24 mouse cellular contexts compared by ENCODE assay signal in genomic region chr9:67818668-67818950, GRCm38 (mm10). TPM values are rescaled to one million over a fixed set of nuclear protein-coding genes. Genes with fewer than 3 reads are reported as not detected.
DNase-seq lines count a peak whose midpoint lies in the region; ATAC-seq and TF ChIP-seq lines count a peak whose summit lies in the region.
"Had no signal": no experiment of that assay in that cellular context is flagged by ENCODE, and none has a peak within 500 bp of the region (broad histone marks: within the 10 kb centered on the region; RNA-seq: fewer than 3 reads in every experiment).

No protein-coding gene starts in this region.

- H3K4me3 ChIP-seq in heart, adult 2 months: no peak overlapping the region
- no peak overlapping the region for H3K4me3 ChIP-seq in heart, embryonic 13.5 days
- no peak overlapping the region for H3K4me3 ChIP-seq in heart, postnatal 0 days (ENCODE audit: low read depth, low read length)
- H3K4me3 ChIP-seq: embryonic facial prominence, embryonic 10.5 days; forebrain, embryonic 13.5 days; hindbrain, embryonic 13.5 days had no signal

- no peaks in the 10 kb centered on the region for H3K27me3 ChIP-seq in heart, adult 2 months (ENCODE audit: control insufficient read depth, insufficient read depth, low read length)
- H3K27me3 ChIP-seq in heart, embryonic 13.5 days (replicated peaks): no peaks in the 10 kb centered on the region
- no peaks in the 10 kb centered on the region for H3K27me3 ChIP-seq in heart, postnatal 0 days (ENCODE audit: control insufficient read depth, insufficient read depth, low read length)
- H3K27me3 ChIP-seq: forebrain, embryonic 13.5 days; hindbrain, embryonic 13.5 days had no signal

- H3K79me2 ChIP-seq in heart, adult 2 months (replicated peaks; ENCODE audit: control insufficient read depth, insufficient read depth, low read length): no peaks in the 10 kb centered on the region

- peak overlapping the region; percentile 60; the same call in 1 of the 2 replicates for H3K27ac ChIP-seq in heart, adult 2 months
- peak overlapping the region; percentile 93 for H3K27ac ChIP-seq in heart, embryonic 13.5 days (replicated peaks)
- H3K27ac ChIP-seq in heart, postnatal 0 days (ENCODE audit: low read depth): peak overlapping the region; percentile 81
- H3K27ac ChIP-seq: embryonic facial prominence, embryonic 10.5 days; forebrain, embryonic 13.5 days; hindbrain, embryonic 13.5 days; hindbrain, postnatal 0 days had no signal

- peaks cover 4% of the 10 kb centered on the region for H3K4me1 ChIP-seq in heart, adult 2 months (ENCODE audit: control insufficient read depth, insufficient read depth, low read length)
- peaks cover 46% of the 10 kb centered on the region for H3K4me1 ChIP-seq in heart, embryonic 13.5 days
- H3K4me1 ChIP-seq in heart, postnatal 0 days (ENCODE audit: control insufficient read depth, insufficient read depth): peaks cover 32% of the 10 kb centered on the region

- no peak for TF ChIP-seq POLR2A in heart, adult 2 months (IDR thresholded peaks at IDR 0.05; ENCODE audit: insufficient read depth, low read depth, low read length)

- H3K9me3 ChIP-seq in heart, embryonic 13.5 days: no peaks in the 10 kb centered on the region
- H3K9me3 ChIP-seq in heart, postnatal 0 days (replicated peaks; ENCODE audit: control insufficient read depth, low read length): 0 out of 2 replicates have a peak, but pooled peaks cover 4% of the 10 kb centered on the region
- H3K9me3 ChIP-seq: embryonic facial prominence, embryonic 10.5 days; forebrain, embryonic 13.5 days; hindbrain, embryonic 13.5 days had no signal

- intact Hi-C loops in heart, adult 2 months (cut with DNase I): no loop called here
- intact Hi-C loops in heart, postnatal 14 days (cut with DNase I): no loop called here

- 65% methylated on average over 4 of the region's 4 CpGs for WGBS in heart, adult 2 months
- WGBS in heart, embryonic 13.5 days: 30% methylated on average over 4 of the region's 4 CpGs
- 42% methylated on average over 4 of the region's 4 CpGs for WGBS in heart, postnatal 0 days

- ATAC-seq in heart, embryonic 13.5 days (ENCODE audit: extremely low read depth, insufficient number of reproducible peaks, low FRiP score, low TSS enrichment): no peak
- no peak for ATAC-seq in heart, postnatal 0 days (ENCODE audit: insufficient read depth, low read depth)
- ATAC-seq: forebrain, embryonic 13.5 days; forebrain, postnatal 0 days; hindbrain, postnatal 0 days had no signal

- H3K36me3 ChIP-seq in heart, adult 2 months (ENCODE audit: control insufficient read depth, insufficient read depth, low read length): no peaks in the 10 kb centered on the region
- no peaks in the 10 kb centered on the region for H3K36me3 ChIP-seq in heart, embryonic 13.5 days
- H3K36me3 ChIP-seq in heart, postnatal 0 days (replicated peaks; ENCODE audit: control insufficient read depth, insufficient read depth, low read length): no peaks in the 10 kb centered on the region
- H3K36me3 ChIP-seq: embryonic facial prominence, embryonic 10.5 days; hindbrain, embryonic 13.5 days had no signal

- no peak for DNase-seq in heart, adult 2 months
- no peak for DNase-seq in heart, adult 11 months
- no peak for DNase-seq in heart, postnatal 14 days
- DNase-seq in heart, postnatal 0 days (ENCODE audit: low spot score): no peak
- no peak for DNase-seq in heart, adult 18-20 months
- peak; percentile 18 for DNase-seq in NIH3T3 (ENCODE audit: low read depth)
- DNase-seq in urinary bladder, postnatal 14 days (ENCODE audit: low spot score): no peak
- DNase-seq: adrenal gland, adult 8-10 months; adrenal gland, postnatal 36 days; cerebellum, adult 2 months; cerebellum, postnatal 10 days; forebrain, postnatal 0 days; gastrocnemius, postnatal 36 days; kidney, adult 11 months; kidney, adult 9 months had no signal

- H3K9ac ChIP-seq in heart, adult 2 months (ENCODE audit: low read depth, low read length): no peak overlapping the region
- H3K9ac ChIP-seq in heart, embryonic 13.5 days: no peak overlapping the region
- H3K9ac ChIP-seq in heart, postnatal 0 days (replicated peaks; ENCODE audit: low read depth, low read length): no peak overlapping the region
- H3K9ac ChIP-seq: forebrain, embryonic 13.5 days; forebrain, postnatal 0 days; hindbrain, embryonic 13.5 days had no signal

- no peak for TF ChIP-seq EP300 in heart, adult 2 months (IDR thresholded peaks at IDR 0.05; ENCODE audit: insufficient read depth, low read depth, low read length)
- TF ChIP-seq EP300 in heart, postnatal 0 days (IDR thresholded peaks at IDR 0.05; ENCODE audit: low read depth): no peak

- H3K4me2 ChIP-seq in heart, embryonic 13.5 days: 0 out of 2 replicates have a peak overlapping the region, but pooled peaks have one; percentile 58
- peak overlapping the region; percentile 46; the same call in 1 of the 2 replicates for H3K4me2 ChIP-seq in heart, postnatal 0 days (ENCODE audit: low read depth, low read length)
- H3K4me2 ChIP-seq: forebrain, embryonic 13.5 days; hindbrain, embryonic 13.5 days had no signal

- no peak for TF ChIP-seq CTCF in heart, adult 2 months (IDR thresholded peaks at IDR 0.05)
- no peak for TF ChIP-seq CTCF in heart, postnatal 0 days (IDR thresholded peaks at IDR 0.05; ENCODE audit: low read depth)

RNA-seq across cellular contexts. Expression of gene C2cd4a, which starts 13.5 kb away (rescaled TPM):
- total RNA-seq in heart, adult 2 months (2021): not detected
- 0.08 TPM in 1 of 2 replicates, not detected in the other for polyA plus RNA-seq in heart, adult 2 months (2012; rRNA removed)
- 0.27 and 0.34 TPM in 2 replicates for polyA plus RNA-seq in heart, embryonic 13.5 days (2015; fragmentation: Nextera tagmentation; extraction: Ambion mirVana)
- not detected for total RNA-seq in heart, postnatal 14 days (2021)
- not detected in 2 replicates for total RNA-seq in heart, postnatal 0 days (2014; rRNA removed; ENCODE audit: low replicate concordance)
- not detected in 2 replicates for polyA plus RNA-seq in heart, postnatal 0 days (2015; fragmentation: Nextera tagmentation; extraction: Ambion mirVana)
- not detected for total RNA-seq in heart, adult 18-20 months (2021)
- total RNA-seq: adrenal gland, postnatal 36 days; gastrocnemius, adult 18-20 months; hematopoietic stem cell, adult 5-6 weeks; MEL had no signal
- polyA plus RNA-seq: embryonic facial prominence, embryonic 10.5 days; forebrain, embryonic 13.5 days had no signal

RNA-seq across cellular contexts. Expression of gene Vps13c, which starts 21.6 kb away (rescaled TPM):
- total RNA-seq in heart, adult 2 months (2021): 10 to 100 TPM; 41.1 to 51.1 TPM
- polyA plus RNA-seq in heart, adult 2 months (2012; rRNA removed): 6.5 and 13.2 TPM in 2 replicates
- polyA plus RNA-seq in heart, embryonic 13.5 days (2015; fragmentation: Nextera tagmentation; extraction: Ambion mirVana): 4.0 and 4.7 TPM in 2 replicates
- 10 to 100 TPM; 37.8 to 38.0 TPM for total RNA-seq in heart, postnatal 14 days (2021)
- total RNA-seq in heart, postnatal 0 days (2014; rRNA removed; ENCODE audit: low replicate concordance): 14.4 and 26.0 TPM in 2 replicates
- polyA plus RNA-seq in heart, postnatal 0 days (2015; fragmentation: Nextera tagmentation; extraction: Ambion mirVana): 3.9 and 4.5 TPM in 2 replicates
- total RNA-seq in heart, adult 18-20 months (2021): 10 to 100 TPM; 48.4 to 50.0 TPM

RNA-seq across cellular contexts. Expression of gene C2cd4b, which starts 59.4 kb away (rescaled TPM):
- 1 to 10 TPM in 1 of 2 experiments, under 1 TPM in 1; 0.73 to 1.5 TPM for total RNA-seq in heart, adult 2 months (2021)
- 0.53 and 1.0 TPM in 2 replicates for polyA plus RNA-seq in heart, adult 2 months (2012; rRNA removed)
- polyA plus RNA-seq in heart, embryonic 13.5 days (2015; fragmentation: Nextera tagmentation; extraction: Ambion mirVana): 0.71 and 1.1 TPM in 2 replicates
- 1 to 10 TPM; 1.0 to 1.2 TPM for total RNA-seq in heart, postnatal 14 days (2021)
- total RNA-seq in heart, postnatal 0 days (2014; rRNA removed; ENCODE audit: low replicate concordance): 4.1 and 15.8 TPM in 2 replicates
- 3.7 and 3.8 TPM in 2 replicates for polyA plus RNA-seq in heart, postnatal 0 days (2015; fragmentation: Nextera tagmentation; extraction: Ambion mirVana)
- under 1 TPM; 0.52 to 0.72 TPM for total RNA-seq in heart, adult 18-20 months (2021)
- total RNA-seq: gastrocnemius, adult 18-20 months; gastrocnemius, postnatal 36 days; hematopoietic stem cell, adult 5-6 weeks; MEL had no signal
- polyA plus RNA-seq: C2C12 had no signal
